In the genomic region with DNA sequence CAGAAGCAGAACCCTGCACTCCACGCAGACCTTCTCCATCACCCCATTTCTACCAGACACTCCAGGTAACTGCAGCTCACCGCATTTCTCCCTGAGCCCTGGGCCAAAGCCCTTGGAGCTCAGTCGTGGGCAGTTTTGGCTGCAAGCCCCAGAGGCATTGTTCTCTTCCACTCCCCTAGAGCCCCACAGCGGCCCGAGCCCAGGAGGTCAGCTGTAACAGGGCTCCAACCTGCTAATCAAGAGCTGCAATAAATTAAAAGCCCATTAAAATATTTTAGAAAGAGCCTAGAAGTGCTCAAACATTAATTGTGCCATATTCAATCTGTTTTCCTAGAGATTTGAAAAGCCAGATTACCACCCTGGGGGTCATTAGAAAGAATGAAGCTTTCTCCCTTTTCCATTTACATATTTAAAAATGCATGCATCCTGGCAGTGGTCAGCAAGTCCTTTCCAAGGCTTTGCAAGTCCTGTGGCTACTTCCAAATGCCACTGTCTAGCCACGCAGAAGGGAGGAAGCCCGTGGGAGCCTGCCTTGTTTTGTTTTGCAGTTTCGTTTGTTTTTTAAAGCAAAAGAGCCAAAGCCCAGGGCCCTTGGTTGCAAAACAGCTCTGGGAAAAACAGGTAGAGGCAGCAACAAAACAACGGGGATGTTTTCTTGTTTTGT, we compare ENCODE assay signal across 7 mouse cellular contexts.
A peak's percentile ranks its signal among the peaks of the same experiment; 100 is the strongest.
DNase-seq lines count a peak whose midpoint lies in the region; ATAC-seq and TF ChIP-seq lines count a peak whose summit lies in the region.

No protein-coding gene starts in this region.

- peak overlapping the region; percentile 36; the same call in 1 of the 2 replicates for H3K9ac ChIP-seq in kidney, embryonic 16.5 days (replicated peaks; ENCODE audit: low read length)
- H3K9ac ChIP-seq in neural tube, embryonic 14.5 days (replicated peaks; ENCODE audit: low read depth, low read length): no peak overlapping the region; the same call in 1 of the 2 replicates

- no peak for TF ChIP-seq CTCF in spleen, adult 2 months (IDR thresholded peaks at IDR 0.05; ENCODE audit: extremely low read depth, insufficient read depth, insufficient read length, insufficient replicate concordance)

- TF ChIP-seq POLR2A in spleen, adult 2 months (IDR thresholded peaks at IDR 0.05; ENCODE audit: low read depth, low read length): no peak

- 0 out of 2 replicates have a peak, but pooled peaks have one; percentile 32 for ATAC-seq in kidney, embryonic 16.5 days (ENCODE audit: low FRiP score, low TSS enrichment)
- no peak for ATAC-seq in neural tube, embryonic 14.5 days (ENCODE audit: low read depth)

- H3K4me1 ChIP-seq in spleen, adult 2 months (ENCODE audit: control insufficient read depth, insufficient read depth, insufficient read length): peaks cover 21% of the 10 kb centered on the region
- peaks cover 34% of the 10 kb centered on the region for H3K4me1 ChIP-seq in heart, embryonic 10.5 days
- H3K4me1 ChIP-seq in kidney, embryonic 16.5 days (ENCODE audit: insufficient read depth, low read length): peaks cover 37% of the 10 kb centered on the region
- H3K4me1 ChIP-seq in neural tube, embryonic 14.5 days (ENCODE audit: control insufficient read depth, insufficient read depth, low read length): peaks cover 20% of the 10 kb centered on the region; the same call in 1 of the 2 replicates

- no peaks in the 10 kb centered on the region for H3K36me3 ChIP-seq in spleen, adult 2 months (ENCODE audit: control insufficient read depth, insufficient read depth, low read length)
- H3K36me3 ChIP-seq in heart, embryonic 10.5 days: peaks cover 7% of the 10 kb centered on the region; the same call in 1 of the 2 replicates
- H3K36me3 ChIP-seq in kidney, embryonic 16.5 days (ENCODE audit: insufficient read depth, low read length): peaks cover 7% of the 10 kb centered on the region; the same call in 1 of the 2 replicates
- H3K36me3 ChIP-seq in neural tube, embryonic 14.5 days (ENCODE audit: control insufficient read depth, insufficient read depth, low read length): no peaks in the 10 kb centered on the region

- no peak for DNase-seq in spleen, adult 2 months (ENCODE audit: low read depth in 1 of 2, low spot score in 2 of 2)
- no peak for DNase-seq in spleen, adult 12 weeks (ENCODE audit: low spot score)
- DNase-seq in heart, embryonic 10.5 days (ENCODE audit: low spot score): no peak
- no peak for DNase-seq in adrenal gland, adult 2 months
- no peak for DNase-seq in spleen, postnatal 10 days (ENCODE audit: low spot score in 2 of 2)

- H3K27ac ChIP-seq in spleen, adult 2 months (ENCODE audit: insufficient read depth, low read length): peak overlapping the region; percentile 33; the same call in 1 of the 2 replicates
- peak overlapping the region; percentile 74 for H3K27ac ChIP-seq in heart, embryonic 10.5 days
- H3K27ac ChIP-seq in kidney, embryonic 16.5 days (ENCODE audit: low read length): peak overlapping the region; percentile 84
- H3K27ac ChIP-seq in neural tube, embryonic 14.5 days (ENCODE audit: low read depth, low read length): peak overlapping the region; percentile 46; the same call in 1 of the 2 replicates

- H3K9me3 ChIP-seq in heart, embryonic 10.5 days: no peaks in the 10 kb centered on the region
- no peaks in the 10 kb centered on the region for H3K9me3 ChIP-seq in kidney, embryonic 16.5 days (ENCODE audit: low read length)
- H3K9me3 ChIP-seq in neural tube, embryonic 14.5 days (ENCODE audit: control insufficient read depth, low read length): no peaks in the 10 kb centered on the region

- WGBS in spleen, adult 2 months: 76% methylated on average over 9 of the region's 9 CpGs
- WGBS in heart, embryonic 10.5 days: 26% methylated on average over 9 of the region's 9 CpGs
- WGBS in kidney, embryonic 16.5 days: 10% methylated on average over 9 of the region's 9 CpGs
- 8% methylated on average over 9 of the region's 9 CpGs for WGBS in neural tube, embryonic 14.5 days

- no peak overlapping the region for H3K4me3 ChIP-seq in spleen, adult 2 months (ENCODE audit: extremely low read depth, insufficient read depth, insufficient read length)
- H3K4me3 ChIP-seq in heart, embryonic 10.5 days: peak overlapping the region; percentile 3; the same call in 1 of the 2 replicates
- H3K4me3 ChIP-seq in kidney, embryonic 16.5 days (ENCODE audit: low read length): no peak overlapping the region
- no peak overlapping the region for H3K4me3 ChIP-seq in neural tube, embryonic 14.5 days (ENCODE audit: low read depth, low read length)

- no peaks in the 10 kb centered on the region for H3K27me3 ChIP-seq in spleen, adult 2 months (ENCODE audit: control insufficient read depth, insufficient read depth, low read length)
- H3K27me3 ChIP-seq in heart, embryonic 10.5 days (ENCODE audit: insufficient read depth, poor library complexity, severe bottlenecking): no peaks in the 10 kb centered on the region
- H3K27me3 ChIP-seq in kidney, embryonic 16.5 days (ENCODE audit: insufficient read depth, low read length): no peaks in the 10 kb centered on the region
- H3K27me3 ChIP-seq in neural tube, embryonic 14.5 days (ENCODE audit: control insufficient read depth, insufficient read depth, low read length): no peaks in the 10 kb centered on the region

- peak overlapping the region; percentile 31 for H3K4me2 ChIP-seq in kidney, embryonic 16.5 days (replicated peaks; ENCODE audit: low read depth, low read length)
- peak overlapping the region; percentile 12 for H3K4me2 ChIP-seq in neural tube, embryonic 14.5 days (ENCODE audit: low read depth, low read length)

Comparison
In these comparisons a context has a peak if more than half of its experiments do, and no peak if none do; other contexts are left out.
1. H3K27ac ChIP-seq: peak in every context shown above with its lines; median percentile 84 in kidney, embryonic 16.5 days; 74 in heart, embryonic 10.5 days; 46 in neural tube, embryonic 14.5 days; 33 in spleen, adult 2 months.